Mouse (Mus musculus) ES-Bruce4 (cell line): Measurements from ENCODE around the gene Celf6.

Experiments used
- CTCF ChIP-seq: IDR thresholded peaks from one replicate; pipeline ENCODE4 v1.8.1; 2011; ENCODE audit warnings: low read depth, low read length
- POLR2A ChIP-seq: IDR thresholded peaks from one replicate; pipeline ENCODE4 v1.8.1; 2011; ENCODE audit warnings: low read length; ENCODE audit not compliant: insufficient read depth

DNA sequence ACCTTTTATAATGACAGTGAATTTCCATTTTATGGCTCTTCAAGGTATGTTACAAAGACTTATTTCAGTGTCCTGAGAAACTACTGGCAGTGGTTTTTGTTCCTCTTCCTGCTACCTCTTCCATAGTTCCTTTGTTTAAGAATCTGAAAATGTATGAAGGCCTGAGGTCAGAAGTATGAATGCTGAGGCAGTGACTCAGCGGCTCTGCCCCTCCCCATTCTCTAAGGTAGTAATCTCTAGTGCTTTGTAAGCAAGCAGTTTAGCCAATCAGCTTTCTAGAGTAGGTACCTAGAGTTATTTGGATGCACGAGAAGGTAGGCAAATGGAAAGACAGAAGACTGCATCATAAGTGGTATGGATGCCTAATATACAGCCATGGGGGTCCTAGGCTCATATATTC, 63.6 kb downstream of the Celf6 start:
- TF ChIP-seq CTCF (no peak), POLR2A (no peak)
